Mouse (Mus musculus): ENCODE results near the gene Pnmal2. TPM values are rescaled to one million over a fixed set of nuclear protein-coding genes. Genes with fewer than 3 reads are reported as not detected.

The Pnmal2 gene
- 143 and 146 TPM in 2 replicates for polyA plus RNA-seq (2015; fragmentation: Nextera tagmentation; extraction: Ambion mirVana)

DNA sequence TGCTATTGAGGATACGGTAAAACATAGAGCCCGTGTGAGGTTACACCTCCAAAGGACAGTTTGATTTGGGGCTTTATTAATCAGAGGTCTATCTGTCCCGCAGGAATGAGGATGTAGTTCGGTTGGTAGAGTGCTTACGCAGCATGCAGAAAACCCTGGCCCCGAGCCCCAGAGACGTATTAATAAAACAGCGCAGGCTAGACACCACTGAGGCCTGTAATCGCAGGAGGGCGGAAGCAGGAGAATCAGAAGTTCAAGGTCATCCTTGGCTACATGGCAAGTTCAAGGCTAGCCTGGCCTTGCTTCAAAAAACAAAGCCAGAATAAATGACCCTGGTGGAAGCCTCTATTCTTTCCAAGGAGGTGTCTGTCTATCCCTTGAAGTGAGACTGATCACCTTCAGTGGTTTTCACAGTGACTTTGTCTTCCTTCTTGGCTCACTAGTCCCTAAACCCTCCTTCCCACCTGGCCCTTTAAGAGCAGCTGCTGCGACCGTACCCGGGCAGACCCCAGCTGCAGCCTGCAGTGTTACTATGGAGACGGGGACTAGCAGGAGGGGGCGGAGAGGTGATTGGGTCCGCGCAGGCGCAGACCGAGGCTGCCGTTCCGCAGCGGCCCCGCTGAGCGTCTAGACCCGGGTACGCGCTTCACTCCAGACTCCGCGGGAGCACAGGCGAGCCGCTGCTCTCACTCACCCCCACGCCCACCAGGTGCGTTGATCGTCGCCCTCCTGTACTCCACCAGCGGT is at the start of gene Pnmal2:
Pnmal2 (plus strand) TSS at position 622 of the 747 bp plus-strand sequence.
- peaks cover 47% of the 10 kb centered on the region for H3K4me1 ChIP-seq (ENCODE audit: control insufficient read depth, insufficient read depth, low read depth, low read length)
- H3K4me2 ChIP-seq (ENCODE audit: low read length), result peak within 1 kb of the TSS; percentile 94
- peak within 1 kb of the TSS; percentile 73 for H3K4me3 ChIP-seq (ENCODE audit: low read length)
- H3K9me3 ChIP-seq (ENCODE audit: control insufficient read depth, low read length), result no peaks in the 10 kb centered on the region
- no peaks in the 10 kb centered on the region for H3K27me3 ChIP-seq (replicated peaks; ENCODE audit: control insufficient read depth, insufficient read depth, low read length)
- 12% methylated on average over 31 of the region's 36 CpGs for WGBS
- no peaks in the 10 kb centered on the region for H3K36me3 ChIP-seq (ENCODE audit: control insufficient read depth, insufficient read depth, low read length)
- peak within 1 kb of the TSS; percentile 93 for H3K27ac ChIP-seq (ENCODE audit: low read depth, low read length)
- ATAC-seq, result peak; percentile 88
- H3K9ac ChIP-seq (ENCODE audit: low read depth, low read length), result peak within 1 kb of the TSS; percentile 93

DNA sequence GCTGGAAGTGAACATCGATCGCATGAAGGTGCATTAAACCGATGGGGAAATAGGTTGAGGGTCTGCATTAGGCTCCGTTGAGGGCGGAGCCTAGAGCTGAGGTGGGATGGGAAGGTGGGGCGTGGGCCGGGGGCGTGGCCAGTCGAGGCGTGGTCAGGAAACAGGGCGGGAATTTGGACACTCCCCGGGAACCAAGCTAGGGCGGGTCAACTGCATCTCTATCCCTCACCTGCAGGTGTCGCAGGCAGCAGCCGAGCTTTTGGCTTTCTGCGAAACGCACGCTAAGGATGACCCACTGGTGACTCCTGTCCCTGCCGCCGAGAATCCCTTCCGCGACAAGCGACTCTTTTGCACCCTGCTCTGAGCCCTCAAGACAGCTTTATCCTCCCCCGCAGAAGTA is 49.5 kb upstream of the Pnmal2 start:
- ATAC-seq, result peak; percentile 38
- no peaks in the 10 kb centered on the region for H3K9me3 ChIP-seq (ENCODE audit: control insufficient read depth, low read length)
- WGBS, result under 1% methylated on average over 24 of the region's 24 CpGs
- no peak overlapping the region for H3K27ac ChIP-seq (ENCODE audit: low read depth, low read length)
- peaks cover 8% of the 10 kb centered on the region for H3K27me3 ChIP-seq (replicated peaks; ENCODE audit: control insufficient read depth, insufficient read depth, low read length)
- H3K9ac ChIP-seq (ENCODE audit: low read depth, low read length), result peak overlapping the region; percentile 50; the same call in 1 of the 2 replicates
- H3K4me2 ChIP-seq (ENCODE audit: low read length), result peak overlapping the region; percentile 56
- H3K36me3 ChIP-seq (ENCODE audit: control insufficient read depth, insufficient read depth, low read length), result no peaks in the 10 kb centered on the region
- H3K4me3 ChIP-seq (ENCODE audit: low read length), result peak overlapping the region; percentile 19
- H3K4me1 ChIP-seq (ENCODE audit: control insufficient read depth, insufficient read depth, low read depth, low read length), result peaks cover 21% of the 10 kb centered on the region

DNA sequence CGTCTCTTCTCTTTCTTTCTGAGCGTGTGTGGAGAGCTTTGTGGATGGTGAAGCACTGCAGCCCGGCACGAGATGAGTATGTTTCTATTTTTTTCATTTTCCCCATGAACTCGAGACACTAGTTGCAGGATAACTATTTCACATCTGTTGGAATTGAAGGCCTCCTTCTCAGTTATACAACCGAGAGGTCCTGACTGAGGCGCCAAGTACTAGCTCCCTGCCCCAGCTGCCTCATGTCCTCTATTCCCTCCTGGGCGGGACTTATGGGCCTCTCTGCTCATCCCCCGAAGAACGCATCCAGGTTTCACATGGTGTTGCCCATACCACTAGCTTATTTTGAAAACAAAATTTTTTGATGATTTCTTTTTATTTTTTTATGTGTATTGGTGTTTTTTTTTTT is 49.0 kb upstream of the Pnmal2 start:
- peaks cover 7% of the 10 kb centered on the region for H3K27me3 ChIP-seq (replicated peaks; ENCODE audit: control insufficient read depth, insufficient read depth, low read length)
- H3K4me3 ChIP-seq (ENCODE audit: low read length), result no peak overlapping the region; the same call in 1 of the 2 replicates
- peak overlapping the region; percentile 56 for H3K4me2 ChIP-seq (ENCODE audit: low read length)
- H3K9me3 ChIP-seq (ENCODE audit: control insufficient read depth, low read length), result no peaks in the 10 kb centered on the region
- no peak for ATAC-seq
- 29% methylated on average over 10 of the region's 10 CpGs for WGBS
- H3K36me3 ChIP-seq (ENCODE audit: control insufficient read depth, insufficient read depth, low read length), result no peaks in the 10 kb centered on the region
- peak overlapping the region; percentile 50; the same call in 1 of the 2 replicates for H3K9ac ChIP-seq (ENCODE audit: low read depth, low read length)
- H3K27ac ChIP-seq (ENCODE audit: low read depth, low read length), result no peak overlapping the region
- peaks cover 21% of the 10 kb centered on the region for H3K4me1 ChIP-seq (ENCODE audit: control insufficient read depth, insufficient read depth, low read depth, low read length)

DNA sequence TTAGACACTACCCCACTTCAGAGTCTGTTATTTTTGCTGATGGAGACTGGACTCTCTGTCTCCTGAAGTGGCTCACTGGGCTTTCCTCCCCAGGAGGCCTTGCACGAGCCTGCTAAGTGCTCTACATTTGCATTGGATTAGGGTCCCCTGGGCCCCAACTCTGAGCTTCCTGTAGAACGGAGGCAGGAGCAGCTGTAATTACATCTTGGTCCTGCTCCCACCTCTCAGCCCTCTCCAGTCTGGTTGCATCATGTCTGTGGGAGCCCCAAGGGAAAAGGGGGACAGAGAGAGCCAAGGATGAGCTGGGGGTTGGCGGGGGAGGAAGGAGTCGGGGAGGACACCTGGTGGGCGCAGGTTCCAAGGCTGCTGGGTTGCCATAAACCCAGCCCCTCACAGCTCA is 44.0 kb upstream of the Pnmal2 start:
- no peaks in the 10 kb centered on the region for H3K9me3 ChIP-seq (ENCODE audit: control insufficient read depth, low read length)
- no peak overlapping the region for H3K27ac ChIP-seq (ENCODE audit: low read depth, low read length)
- 29% methylated on average over 5 of the region's 5 CpGs for WGBS
- H3K9ac ChIP-seq (ENCODE audit: low read depth, low read length), result no peak overlapping the region
- no peaks in the 10 kb centered on the region for H3K36me3 ChIP-seq (ENCODE audit: control insufficient read depth, insufficient read depth, low read length)
- H3K27me3 ChIP-seq (replicated peaks; ENCODE audit: control insufficient read depth, insufficient read depth, low read length), result no peaks in the 10 kb centered on the region
- H3K4me1 ChIP-seq (ENCODE audit: control insufficient read depth, insufficient read depth, low read depth, low read length), result no peaks in the 10 kb centered on the region; the same call in 1 of the 2 replicates
- H3K4me2 ChIP-seq (ENCODE audit: low read length), result no peak overlapping the region
- no peak overlapping the region for H3K4me3 ChIP-seq (ENCODE audit: low read length)
- ATAC-seq, result no peak

DNA sequence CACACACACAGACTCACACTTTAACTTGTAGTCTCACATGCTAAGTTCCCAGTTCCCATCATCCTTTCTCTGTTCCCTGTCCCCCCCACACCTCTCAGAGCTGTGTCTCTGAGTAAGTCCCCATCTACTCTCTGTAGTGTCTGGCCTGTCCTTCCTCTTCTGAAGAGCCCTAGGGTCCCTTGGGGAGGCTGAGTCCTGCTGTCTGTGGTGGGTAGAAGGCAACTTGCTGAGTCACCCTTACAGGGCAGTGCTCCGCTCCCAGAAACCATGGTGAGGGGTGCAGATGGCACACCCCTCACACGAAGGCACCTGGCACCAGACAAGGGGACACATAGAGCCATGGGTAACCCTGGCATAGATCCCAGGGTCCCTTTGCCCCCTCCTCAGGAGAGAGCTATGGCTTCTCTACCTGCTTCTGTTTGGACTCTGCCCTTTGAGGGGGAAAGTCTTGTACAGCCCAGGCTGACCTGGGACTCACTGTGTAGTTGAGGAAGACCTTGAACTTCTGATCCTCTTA is 41.0 kb upstream of the Pnmal2 start:
- no peaks in the 10 kb centered on the region for H3K36me3 ChIP-seq (ENCODE audit: control insufficient read depth, insufficient read depth, low read length)
- no peak for ATAC-seq
- H3K27me3 ChIP-seq (replicated peaks; ENCODE audit: control insufficient read depth, insufficient read depth, low read length), result no peaks in the 10 kb centered on the region
- no peak overlapping the region for H3K27ac ChIP-seq (ENCODE audit: low read depth, low read length)
- H3K4me3 ChIP-seq (ENCODE audit: low read length), result no peak overlapping the region
- WGBS, result 84% methylated on average over 2 of the region's 2 CpGs
- no peaks in the 10 kb centered on the region; the same call in 1 of the 2 replicates for H3K4me1 ChIP-seq (ENCODE audit: control insufficient read depth, insufficient read depth, low read depth, low read length)
- no peak overlapping the region for H3K4me2 ChIP-seq (ENCODE audit: low read length)
- H3K9ac ChIP-seq (ENCODE audit: low read depth, low read length), result no peak overlapping the region
- no peaks in the 10 kb centered on the region for H3K9me3 ChIP-seq (ENCODE audit: control insufficient read depth, low read length)

DNA sequence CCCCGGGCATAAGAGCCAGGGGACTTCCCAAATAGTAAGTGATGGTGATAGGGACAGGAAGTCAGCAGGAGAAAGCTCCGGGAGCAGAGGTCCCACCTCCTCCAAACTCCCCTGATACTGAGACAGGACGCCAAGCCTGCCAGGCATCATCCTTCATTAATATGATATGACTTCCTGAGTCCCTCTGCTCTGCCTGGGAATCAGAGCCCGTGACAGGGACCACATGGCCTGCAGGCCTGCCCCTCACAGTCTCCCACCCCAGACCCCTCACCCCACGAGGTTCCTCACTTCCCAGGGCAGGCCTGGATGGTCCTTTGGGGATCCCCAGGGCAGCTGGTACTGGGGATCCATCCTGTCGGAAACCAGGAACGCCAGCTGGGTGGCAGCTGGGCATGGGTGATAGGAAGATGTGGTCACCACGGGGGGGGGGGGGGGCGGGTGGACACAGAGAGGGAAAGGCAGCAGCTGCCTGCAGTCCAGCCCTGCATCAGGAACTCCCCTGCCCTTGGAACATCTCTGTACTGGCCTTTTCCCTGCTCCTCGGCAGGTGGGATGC is 40.3 kb upstream of the Pnmal2 start:
- WGBS, result 48% methylated on average over 8 of the region's 10 CpGs
- Histone ChIP-seq H3K4me1 (ENCODE audit: control insufficient read depth, insufficient read depth, low read depth, low read length) (no peaks in the 10 kb centered on the region; the same call in 1 of the 2 replicates), H3K27me3 (replicated peaks; ENCODE audit: control insufficient read depth, insufficient read depth, low read length) (no peaks in the 10 kb centered on the region), H3K36me3 (ENCODE audit: control insufficient read depth, insufficient read depth, low read length) (no peaks in the 10 kb centered on the region), H3K9ac (ENCODE audit: low read depth, low read length) (no peak overlapping the region), H3K4me3 (ENCODE audit: low read length) (no peak overlapping the region), H3K9me3 (ENCODE audit: control insufficient read depth, low read length) (no peaks in the 10 kb centered on the region), H3K4me2 (ENCODE audit: low read length) (no peak overlapping the region), H3K27ac (ENCODE audit: low read depth, low read length) (no peak overlapping the region)
- no peak for ATAC-seq

DNA sequence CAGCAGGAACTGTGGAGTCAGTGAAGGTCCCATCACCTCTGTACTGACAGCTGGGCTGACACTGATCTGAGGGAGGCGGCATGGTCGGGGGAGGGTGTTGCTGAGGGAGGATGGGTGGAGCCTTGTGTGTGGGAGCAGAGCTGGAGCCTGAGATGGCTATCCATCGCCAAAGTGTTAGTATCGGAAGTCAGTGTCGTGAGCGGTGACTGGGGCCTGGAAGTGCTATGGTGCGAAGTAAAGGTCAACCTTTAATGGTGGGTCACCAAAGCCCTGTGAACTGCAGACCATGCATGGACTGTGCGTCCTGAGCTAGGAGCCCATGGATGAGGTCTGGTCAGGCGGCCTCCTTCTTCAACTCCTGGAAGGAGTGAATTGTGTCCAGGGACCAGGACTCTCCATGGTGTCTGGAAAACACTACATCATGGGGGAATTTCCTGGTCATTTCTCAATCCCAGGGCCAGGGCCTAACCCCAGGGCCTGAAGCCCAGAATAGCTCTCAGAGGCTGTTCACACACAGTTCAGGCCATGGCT is 38.9 kb upstream of the Pnmal2 start:
- 56% methylated on average over 9 of the region's 9 CpGs for WGBS
- Histone ChIP-seq H3K27me3 (replicated peaks; ENCODE audit: control insufficient read depth, insufficient read depth, low read length) (no peaks in the 10 kb centered on the region), H3K4me1 (ENCODE audit: control insufficient read depth, insufficient read depth, low read depth, low read length) (no peaks in the 10 kb centered on the region), H3K36me3 (ENCODE audit: control insufficient read depth, insufficient read depth, low read length) (no peaks in the 10 kb centered on the region), H3K4me3 (ENCODE audit: low read length) (no peak overlapping the region), H3K4me2 (ENCODE audit: low read length) (no peak overlapping the region), H3K9ac (ENCODE audit: low read depth, low read length) (no peak overlapping the region), H3K27ac (ENCODE audit: low read depth, low read length) (no peak overlapping the region), H3K9me3 (ENCODE audit: control insufficient read depth, low read length) (no peaks in the 10 kb centered on the region)
- no peak for ATAC-seq

DNA sequence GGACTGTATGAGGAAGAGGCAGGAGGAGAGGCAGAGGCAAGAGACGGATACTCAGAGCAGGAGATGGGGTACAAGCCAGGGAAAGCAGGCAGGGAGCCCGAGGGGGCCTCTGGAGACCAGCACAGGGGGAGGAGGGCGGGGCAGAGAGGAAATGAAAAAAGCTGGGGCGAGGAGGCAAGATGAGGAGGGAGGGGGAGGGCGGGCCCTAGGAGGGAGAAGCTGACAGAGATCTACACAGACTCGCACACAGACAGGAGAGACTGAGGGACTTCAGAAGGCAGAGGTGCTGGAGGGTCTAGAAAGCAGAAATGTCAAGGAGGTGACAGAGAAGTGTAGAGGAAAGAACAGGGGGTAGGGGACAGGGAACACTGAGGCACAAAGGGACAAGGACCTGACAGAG is 38.2 kb upstream of the Pnmal2 start, which contains the start of gene Ptgir:
Ptgir (plus strand) TSS at position 210 of the 400 bp plus-strand sequence.
- no peak within 1 kb of the TSS for H3K4me2 ChIP-seq (ENCODE audit: low read length)
- no peak within 1 kb of the TSS for H3K9ac ChIP-seq (ENCODE audit: low read depth, low read length)
- ATAC-seq, result no peak
- no peaks in the 10 kb centered on the region for H3K36me3 ChIP-seq (ENCODE audit: control insufficient read depth, insufficient read depth, low read length)
- H3K27ac ChIP-seq (ENCODE audit: low read depth, low read length), result no peak within 1 kb of the TSS
- WGBS, result 13% methylated on average over 6 of the region's 6 CpGs
- no peaks in the 10 kb centered on the region for H3K4me1 ChIP-seq (ENCODE audit: control insufficient read depth, insufficient read depth, low read depth, low read length)
- no peak within 1 kb of the TSS for H3K4me3 ChIP-seq (ENCODE audit: low read length)
- no peaks in the 10 kb centered on the region for H3K27me3 ChIP-seq (replicated peaks; ENCODE audit: control insufficient read depth, insufficient read depth, low read length)
- H3K9me3 ChIP-seq (ENCODE audit: control insufficient read depth, low read length), result no peaks in the 10 kb centered on the region

DNA sequence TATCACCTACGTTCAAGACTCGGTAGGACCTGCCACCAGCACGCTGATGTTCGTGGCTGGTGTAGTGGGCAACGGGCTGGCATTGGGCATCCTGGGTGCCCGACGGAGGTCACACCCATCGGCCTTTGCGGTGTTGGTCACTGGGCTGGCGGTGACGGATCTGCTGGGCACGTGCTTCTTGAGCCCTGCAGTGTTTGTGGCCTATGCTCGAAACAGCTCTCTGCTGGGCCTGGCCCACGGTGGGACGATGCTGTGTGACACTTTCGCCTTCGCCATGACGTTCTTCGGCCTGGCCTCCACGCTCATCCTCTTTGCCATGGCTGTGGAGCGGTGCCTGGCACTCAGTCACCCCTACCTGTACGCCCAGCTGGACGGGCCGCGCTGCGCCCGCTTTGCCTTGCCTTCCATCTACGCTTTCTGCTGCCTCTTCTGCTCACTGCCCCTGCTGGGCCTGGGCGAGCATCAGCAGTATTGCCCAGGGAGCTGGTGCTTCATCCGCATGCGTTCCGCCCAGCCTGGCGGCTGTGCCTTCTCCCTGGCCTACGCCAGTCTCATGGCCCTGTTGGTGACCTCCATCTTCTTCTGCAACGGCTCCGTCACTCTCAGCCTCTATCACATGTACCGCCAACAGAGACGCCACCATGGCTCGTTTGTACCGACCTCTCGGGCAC is 37.5 kb upstream of the Pnmal2 start:
- Histone ChIP-seq H3K27me3 (replicated peaks; ENCODE audit: control insufficient read depth, insufficient read depth, low read length) (no peaks in the 10 kb centered on the region), H3K27ac (ENCODE audit: low read depth, low read length) (no peak overlapping the region), H3K9me3 (ENCODE audit: control insufficient read depth, low read length) (no peaks in the 10 kb centered on the region), H3K4me2 (ENCODE audit: low read length) (no peak overlapping the region), H3K9ac (ENCODE audit: low read depth, low read length) (no peak overlapping the region), H3K4me3 (ENCODE audit: low read length) (no peak overlapping the region), H3K4me1 (ENCODE audit: control insufficient read depth, insufficient read depth, low read depth, low read length) (no peaks in the 10 kb centered on the region), H3K36me3 (ENCODE audit: control insufficient read depth, insufficient read depth, low read length) (no peaks in the 10 kb centered on the region)
- ATAC-seq, result no peak
- WGBS, result 91% methylated on average over 41 of the region's 41 CpGs

Measured in hindbrain, embryonic 16.5 days (tissue).